Mouse (Mus musculus) heart, postnatal 0 days (tissue): ENCODE results near the gene Ano9. TPM values are rescaled to one million over a fixed set of nuclear protein-coding genes. Genes with fewer than 3 reads are reported as not detected.

Experiments used
- ATAC-seq: fragments of 200-750 bp; cut with Nextera tagmentation; 2 replicates; pipeline ENCODE4 v1.8.0; 2017; ENCODE audit warnings: low read depth, moderate number of reproducible peaks, moderate library complexity; ENCODE audit not compliant: insufficient read depth
- DNase-seq: peaks from one replicate; pipeline ENCODE4 v3.0.0-alpha.2; 2016; ENCODE audit warnings: low spot score
- H3K27ac ChIP-seq: fragments of 300-500 bp; sonication (generic); 2 replicates; pipeline ENCODE4 v1.5.1; 2014; ENCODE audit warnings: low read depth, mild to moderate bottlenecking
- H3K27me3 ChIP-seq: fragments of 300-500 bp; sonication (generic); 2 replicates; pipeline ENCODE4 v1.6.1; 2014; ENCODE audit warnings: low read length, mixed read lengths; ENCODE audit not compliant: control insufficient read depth, insufficient read depth
- H3K36me3 ChIP-seq: fragments of 300-500 bp; sonication (generic); replicated peaks from 2 replicates; pipeline ENCODE4 v1.6.1; 2014; ENCODE audit warnings: low read length, mixed read lengths; ENCODE audit not compliant: control insufficient read depth, insufficient read depth
- H3K4me1 ChIP-seq: fragments of 300-500 bp; sonication (generic); 2 replicates; pipeline ENCODE4 v1.6.1; 2014; ENCODE audit warnings: antibody characterized with exemption; ENCODE audit not compliant: control insufficient read depth, insufficient read depth
- H3K4me2 ChIP-seq: fragments of 300-500 bp; sonication (generic); 2 replicates; pipeline ENCODE4 v1.6.1; 2014; ENCODE audit warnings: low read depth, mild to moderate bottlenecking, low read length, moderate library complexity
- H3K4me3 ChIP-seq: fragments of 300-500 bp; sonication (generic); 2 replicates; pipeline ENCODE4 v1.5.1; 2014; ENCODE audit warnings: low read depth, low read length
- H3K9ac ChIP-seq: fragments of 300-500 bp; sonication (generic); replicated peaks from 2 replicates; pipeline ENCODE4 v1.6.1; 2014; ENCODE audit warnings: low read depth, low read length, mixed read lengths
- H3K9me3 ChIP-seq: fragments of 300-500 bp; sonication (generic); replicated peaks from 2 replicates; pipeline ENCODE4 v1.6.1; 2016; ENCODE audit warnings: low read length; ENCODE audit not compliant: control insufficient read depth
- CTCF ChIP-seq: IDR thresholded peaks from 2 replicates; pipeline ENCODE4 v1.5.1; 2016; ENCODE audit warnings: antibody characterized with exemption, control low read depth, low read depth
- EP300 ChIP-seq: IDR thresholded peaks from 2 replicates; pipeline ENCODE4 v1.6.1; 2016; ENCODE audit warnings: antibody characterized with exemption, low read depth
- WGBS: fragments of 180-500 bp; shearing (Covaris S2); extraction: QIAGEN DNeasy Blood & Tissue Kit; methylation state at CpG from one replicate; pipeline ENCODE4 v1.1.7; 2014; 5-methylcytosine and 5-hydroxymethylcytosine counted together
- polyA plus RNA-seq: library from polyadenylated mRNA; unstranded; fragments of >200 nt; fragmentation: Nextera tagmentation; extraction: Ambion mirVana; gene quantifications from 2 replicates; pipeline ENCODE4 v1.2.1, GENCODE M21; 2015
- total RNA-seq: library from RNA; depleted of rRNA; stranded (reverse); fragments of >200 nt; gene quantifications from 2 replicates; pipeline ENCODE4 v1.2.3, GENCODE M21; 2014; ENCODE audit warnings: low replicate concordance

Gene Ano9
- total and polyA plus RNA-seq, 2 experiments from 2014 or later: 0.04 TPM; not detected in 1

- Histone ChIP-seq H3K9me3 (no peaks in the 10 kb centered on the region), H3K9ac (no peak overlapping the region), H3K4me3 (no peak overlapping the region), H3K36me3 (no peaks in the 10 kb centered on the region), H3K27me3 (peaks cover 63% of the 10 kb centered on the region), H3K27ac (no peak overlapping the region), H3K4me1 (0 out of 2 replicates have a peak, but pooled peaks cover 3% of the 10 kb centered on the region), H3K4me2 (no peak overlapping the region)
- no peak for ATAC-seq
- DNase-seq: no peak
- no peak for TF ChIP-seq EP300
- no peak for TF ChIP-seq CTCF
- 62% methylated on average over 7 of the region's 7 CpGs for WGBS
Measured at GRCm38 (mm10) chr7:141062525-141062924, 55.1 kb downstream of the Ano9 start.

- TF ChIP-seq EP300: no peak
- no peak for TF ChIP-seq CTCF
- ATAC-seq (0 out of 2 replicates have a peak, but pooled peaks have one; percentile 31), DNase-seq (no peak)
- peak overlapping the region; percentile 48 for H3K4me3 ChIP-seq
- H3K27me3 ChIP-seq: peaks cover 54% of the 10 kb centered on the region
- H3K36me3 ChIP-seq: no peaks in the 10 kb centered on the region
- no peak overlapping the region for H3K27ac ChIP-seq
- H3K9me3 ChIP-seq: no peaks in the 10 kb centered on the region
- WGBS: 2% methylated on average over 34 of the region's 37 CpGs
- H3K4me1 ChIP-seq: 0 out of 2 replicates have a peak, but pooled peaks cover 3% of the 10 kb centered on the region
- H3K9ac ChIP-seq: peak overlapping the region; percentile 24; the same call in 1 of the 2 replicates
- H3K4me2 ChIP-seq: peak overlapping the region; percentile 67
Measured at GRCm38 (mm10) chr7:141061269-141061692, 56.3 kb downstream of the Ano9 start.

GRCm38 (mm10) chr7:141060426-141061242 is 57.0 kb downstream of the Ano9 start, which contains the start of gene B4galnt4:
TSS of gene B4galnt4 (plus strand) at chr7:141061104.
- WGBS: under 1% methylated on average over 70 of the region's 72 CpGs

GRCm38 (mm10) chr7:141059929-141060328 is 57.7 kb downstream of the Ano9 start:
- Histone ChIP-seq H3K4me1 (0 out of 2 replicates have a peak, but pooled peaks cover 3% of the 10 kb centered on the region), H3K4me3 (no peak overlapping the region), H3K36me3 (no peaks in the 10 kb centered on the region), H3K27me3 (peaks cover 54% of the 10 kb centered on the region), H3K9me3 (0 out of 2 replicates have a peak, but pooled peaks cover 4% of the 10 kb centered on the region), H3K27ac (no peak overlapping the region), H3K4me2 (no peak overlapping the region), H3K9ac (no peak overlapping the region)
- ATAC-seq (no peak), DNase-seq (no peak)
- TF ChIP-seq CTCF: no peak
- no peak for TF ChIP-seq EP300
- WGBS: 78% methylated on average over 2 of the region's 2 CpGs

More at GRCm38 (mm10) chr7:141060426-141061242, 57.0 kb downstream of the Ano9 start, which contains the start of gene B4galnt4:
- Histone ChIP-seq H3K4me1 (0 out of 2 replicates have a peak, but pooled peaks cover 3% of the 10 kb centered on the region), H3K27ac (no peak within 1 kb of the TSS), H3K9me3 (0 out of 2 replicates have a peak, but pooled peaks cover 3% of the 10 kb centered on the region), H3K27me3 (peaks cover 54% of the 10 kb centered on the region), H3K9ac (peak within 1 kb of the TSS; percentile 24; the same call in 1 of the 2 replicates), H3K36me3 (no peaks in the 10 kb centered on the region), H3K4me2 (peak within 1 kb of the TSS; percentile 67), H3K4me3 (peak within 1 kb of the TSS; percentile 48)
- DNase-seq (no peak), ATAC-seq (peak; percentile 68)
- TF ChIP-seq CTCF: no peak
- TF ChIP-seq EP300: no peak

GRCm38 (mm10) chr7:141058601-141059341 is 58.8 kb downstream of the Ano9 start:
- Histone ChIP-seq H3K9ac (no peak overlapping the region), H3K9me3 (0 out of 2 replicates have a peak, but pooled peaks cover 4% of the 10 kb centered on the region), H3K27ac (no peak overlapping the region), H3K4me2 (no peak overlapping the region), H3K4me1 (0 out of 2 replicates have a peak, but pooled peaks cover 3% of the 10 kb centered on the region), H3K36me3 (no peaks in the 10 kb centered on the region), H3K4me3 (no peak overlapping the region), H3K27me3 (peaks cover 52% of the 10 kb centered on the region)
- ATAC-seq (no peak), DNase-seq (no peak)
- 79% methylated on average over 14 of the region's 14 CpGs for WGBS
- TF ChIP-seq CTCF: no peak
- TF ChIP-seq EP300: no peak
